Mouse (Mus musculus) myocyte (in vitro differentiated cells): ENCODE data around the gene Bach2.

Source experiments
- CEBPB ChIP-seq: IDR thresholded peaks from 2 replicates; pipeline ENCODE4 v1.6.1; 2011; ENCODE audit warnings: mild to moderate bottlenecking, moderate library complexity; ENCODE audit not compliant: poor library complexity, insufficient read depth, severe bottlenecking
- POLR2A ChIP-seq: IDR thresholded peaks from one replicate; pipeline ENCODE4 v1.6.1; 2011; ENCODE audit warnings: low read depth, mild to moderate bottlenecking, control low read depth, moderate library complexity; ENCODE audit not compliant: insufficient read length
- TCF12 ChIP-seq: IDR thresholded peaks from one replicate; pipeline ENCODE4 v1.6.1; 2011; ENCODE audit warnings: mild to moderate bottlenecking, control low read depth; ENCODE audit not compliant: poor library complexity, insufficient read depth, severe bottlenecking
- USF1 ChIP-seq: IDR thresholded peaks from one replicate; pipeline ENCODE4 v1.6.1; 2011; ENCODE audit warnings: low read depth, mild to moderate bottlenecking, control low read depth, moderate library complexity

DNA sequence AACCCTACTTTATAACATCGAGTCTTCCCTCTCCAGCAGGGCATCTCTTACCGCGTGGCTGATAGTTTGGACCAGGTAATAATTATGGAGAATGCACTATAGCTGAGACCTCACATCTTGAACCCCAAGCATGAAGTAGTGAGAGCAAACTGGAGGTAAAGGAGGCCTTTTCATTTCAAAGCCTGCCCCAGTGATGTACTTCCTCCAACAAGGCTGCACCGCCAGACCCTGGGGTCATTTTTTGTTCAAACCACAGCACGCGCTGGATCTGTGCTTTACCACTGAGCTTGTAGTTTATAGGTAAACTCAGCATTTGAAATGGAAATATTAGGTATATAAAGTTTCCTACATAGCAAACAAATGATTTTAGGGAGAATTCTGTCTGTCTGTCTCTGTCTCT is 67.1 kb downstream of the Bach2 start:
- TF ChIP-seq CEBPB (no peak), POLR2A (no peak), USF1 (no peak), TCF12 (no peak)
